Comparison of ENCODE assay signal across 43 mouse cellular contexts in genomic region chr2:164177831-164178230, GRCm38 (mm10). TPM values are rescaled to one million over a fixed set of nuclear protein-coding genes. Genes with fewer than 3 reads are reported as not detected.
"Had no signal": no experiment of that assay in that cellular context is flagged by ENCODE, and none has a peak within 500 bp of the region (broad histone marks: within the 10 kb centered on the region; RNA-seq: fewer than 3 reads in every experiment).

No protein-coding gene starts in this region.

- DNase-seq: gastrocnemius, postnatal 14 days; gastrocnemius, postnatal 36 days; heart, adult 18-20 months; heart, postnatal 14 days; heart, postnatal 36 days; kidney, adult 11 months; kidney, adult 2 months; kidney, adult 9 months; kidney, postnatal 14 days; kidney, postnatal 36 days; layer of hippocampus, adult 9-11 months; layer of hippocampus, postnatal 36 days; left cerebral cortex, postnatal 4 days had no signal

- H3K36me3 ChIP-seq: heart, embryonic 10.5 days; heart, embryonic 12.5 days; hindbrain, embryonic 13.5 days; hindbrain, embryonic 15.5 days; kidney, embryonic 15.5 days; limb, embryonic 13.5 days; limb, embryonic 15.5 days; liver, embryonic 12.5 days had no signal

- H3K9ac ChIP-seq: heart, embryonic 12.5 days; hindbrain, embryonic 13.5 days; hindbrain, embryonic 15.5 days; kidney, embryonic 15.5 days; limb, embryonic 13.5 days; limb, embryonic 15.5 days; liver, embryonic 12.5 days; liver, embryonic 14.5 days had no signal

- H3K4me1 ChIP-seq: hindbrain, embryonic 13.5 days; hindbrain, embryonic 15.5 days; liver, embryonic 12.5 days had no signal

- ATAC-seq: hindbrain, postnatal 0 days; intestine, embryonic 16.5 days; liver, embryonic 12.5 days had no signal

- H3K27me3 ChIP-seq: hindbrain, embryonic 15.5 days had no signal

- H3K9me3 ChIP-seq: heart, embryonic 10.5 days; heart, embryonic 12.5 days; hindbrain, embryonic 13.5 days; hindbrain, embryonic 15.5 days; kidney, embryonic 15.5 days; limb, embryonic 13.5 days; limb, embryonic 15.5 days; liver, embryonic 12.5 days had no signal

- H3K4me3 ChIP-seq: heart, embryonic 10.5 days; heart, embryonic 12.5 days; hindbrain, embryonic 13.5 days; hindbrain, embryonic 15.5 days; kidney, embryonic 15.5 days; limb, embryonic 13.5 days; limb, embryonic 15.5 days; liver, embryonic 12.5 days had no signal

- H3K27ac ChIP-seq: heart, embryonic 10.5 days; hindbrain, embryonic 13.5 days; hindbrain, embryonic 15.5 days; hindbrain, postnatal 0 days; kidney, embryonic 15.5 days; kidney, postnatal 0 days; limb, embryonic 13.5 days; limb, embryonic 15.5 days; liver, embryonic 12.5 days; liver, embryonic 14.5 days had no signal

- H3K4me2 ChIP-seq: heart, embryonic 12.5 days; hindbrain, embryonic 13.5 days; hindbrain, embryonic 15.5 days; limb, embryonic 13.5 days; limb, embryonic 15.5 days; liver, embryonic 12.5 days had no signal

RNA-seq across cellular contexts. Expression of gene Wfdc5, which starts 4.7 kb away (rescaled TPM):
- total RNA-seq: heart, adult 18-20 months; heart, adult 8-10 months; heart, postnatal 14 days; heart, postnatal 36 days; hematopoietic stem cell, adult 5-6 weeks; hindbrain, postnatal 0 days; layer of hippocampus, adult 18-20 months; layer of hippocampus, adult 8-10 months; layer of hippocampus, postnatal 14 days; layer of hippocampus, postnatal 36 days; left cerebral cortex, adult 18-20 months; left cerebral cortex, adult 8-10 months; left cerebral cortex, postnatal 10 days; left cerebral cortex, postnatal 25 days; left cerebral cortex, postnatal 4 days; liver, adult 2 months had no signal
- polyA plus RNA-seq: heart, embryonic 10.5 days; heart, embryonic 12.5 days; heart, embryonic 14.5 days; heart, embryonic 16.5 days; hindbrain, embryonic 11.5 days; hindbrain, embryonic 13.5 days; hindbrain, embryonic 15.5 days; hindbrain, postnatal 0 days; intestine, embryonic 14.5 days; intestine, embryonic 16.5 days; kidney, adult 2 months; kidney, embryonic 15.5 days; kidney, postnatal 0 days; large intestine, adult 2 months; limb, embryonic 11.5 days; limb, embryonic 13.5 days; liver, adult 2 months; liver, embryonic 12.5 days; liver, embryonic 14.5 days; liver, embryonic 16.5 days had no signal

RNA-seq across cellular contexts. Expression of gene Kcns1, which starts 6.9 kb away (rescaled TPM):
- total RNA-seq: heart, postnatal 14 days; heart, postnatal 36 days; liver, adult 2 months had no signal
- polyA plus RNA-seq: heart, embryonic 10.5 days; hindbrain, embryonic 11.5 days; liver, adult 2 months; liver, embryonic 12.5 days; liver, embryonic 16.5 days had no signal

RNA-seq across cellular contexts. Expression of gene Wfdc12, which starts 12.6 kb away (rescaled TPM):
- total RNA-seq: gastrocnemius, adult 8-10 months; gastrocnemius, postnatal 14 days; gastrocnemius, postnatal 36 days; heart, adult 18-20 months; heart, adult 8-10 months; heart, postnatal 14 days; heart, postnatal 36 days; hematopoietic stem cell, adult 5-6 weeks; hindbrain, postnatal 0 days; layer of hippocampus, adult 18-20 months; layer of hippocampus, adult 8-10 months; layer of hippocampus, postnatal 14 days; layer of hippocampus, postnatal 36 days; left cerebral cortex, adult 18-20 months; left cerebral cortex, adult 8-10 months; left cerebral cortex, postnatal 10 days; left cerebral cortex, postnatal 25 days; left cerebral cortex, postnatal 4 days; liver, adult 2 months had no signal
- polyA plus RNA-seq: heart, embryonic 10.5 days; heart, embryonic 12.5 days; heart, embryonic 14.5 days; heart, embryonic 16.5 days; hindbrain, embryonic 11.5 days; hindbrain, embryonic 13.5 days; hindbrain, embryonic 15.5 days; hindbrain, postnatal 0 days; intestine, embryonic 14.5 days; intestine, embryonic 16.5 days; kidney, adult 2 months; kidney, postnatal 0 days; large intestine, adult 2 months; limb, embryonic 11.5 days; limb, embryonic 13.5 days; liver, adult 2 months; liver, embryonic 12.5 days; liver, embryonic 14.5 days; liver, embryonic 16.5 days had no signal

RNA-seq across cellular contexts. Expression of gene Wfdc15a, which starts 22.1 kb away (rescaled TPM):
- total RNA-seq: gastrocnemius, adult 8-10 months; gastrocnemius, postnatal 14 days; gastrocnemius, postnatal 36 days; heart, adult 18-20 months; heart, adult 8-10 months; heart, postnatal 14 days; heart, postnatal 36 days; hematopoietic stem cell, adult 5-6 weeks; hindbrain, postnatal 0 days; layer of hippocampus, adult 18-20 months; layer of hippocampus, adult 8-10 months; layer of hippocampus, postnatal 14 days; layer of hippocampus, postnatal 36 days; left cerebral cortex, adult 18-20 months; left cerebral cortex, adult 8-10 months; left cerebral cortex, postnatal 10 days; left cerebral cortex, postnatal 25 days; left cerebral cortex, postnatal 4 days; liver, adult 2 months had no signal
- polyA plus RNA-seq: heart, embryonic 10.5 days; heart, embryonic 12.5 days; heart, embryonic 14.5 days; heart, embryonic 16.5 days; hindbrain, embryonic 11.5 days; hindbrain, embryonic 13.5 days; hindbrain, embryonic 15.5 days; hindbrain, postnatal 0 days; intestine, embryonic 14.5 days; intestine, embryonic 16.5 days; kidney, embryonic 15.5 days; kidney, postnatal 0 days; large intestine, adult 2 months; limb, embryonic 11.5 days; limb, embryonic 13.5 days; limb, embryonic 15.5 days; liver, adult 2 months; liver, embryonic 12.5 days; liver, embryonic 14.5 days; liver, embryonic 16.5 days had no signal

RNA-seq across cellular contexts. Expression of gene Wfdc15b, which starts 43.6 kb away (rescaled TPM):
- total RNA-seq: gastrocnemius, adult 8-10 months; gastrocnemius, postnatal 14 days; gastrocnemius, postnatal 36 days; heart, adult 18-20 months; heart, adult 8-10 months; heart, postnatal 14 days; heart, postnatal 36 days; hematopoietic stem cell, adult 5-6 weeks; hindbrain, postnatal 0 days; layer of hippocampus, adult 18-20 months; layer of hippocampus, adult 8-10 months; layer of hippocampus, postnatal 14 days; layer of hippocampus, postnatal 36 days; left cerebral cortex, adult 18-20 months; left cerebral cortex, adult 8-10 months; left cerebral cortex, postnatal 10 days; left cerebral cortex, postnatal 25 days; left cerebral cortex, postnatal 4 days had no signal
- polyA plus RNA-seq: heart, embryonic 10.5 days; heart, embryonic 12.5 days; heart, embryonic 14.5 days; hindbrain, embryonic 11.5 days; hindbrain, embryonic 13.5 days; hindbrain, postnatal 0 days; large intestine, adult 2 months; limb, embryonic 11.5 days; limb, embryonic 13.5 days; limb, embryonic 15.5 days; liver, embryonic 12.5 days had no signal
